Mouse (Mus musculus): ENCODE results near the gene Rad23b. TPM values are rescaled to one million over a fixed set of nuclear protein-coding genes. Genes with fewer than 3 reads are reported as not detected.
"Not testable (repeated sequence)": the region's sequence is repeated elsewhere in the genome, so short reads cannot be mapped to it uniquely, and the experiment has no call there.

Rad23b gene
- 100 to 1,000 TPM; 128 to 135 TPM for total RNA-seq (2021)

- peak; percentile 100 for DNase-seq
- intact Hi-C loops (cut with DNase I): loop anchor here (5.0 kb wide), 1 partner anchor 1717 kb away; the partner anchor contains the start of gene Fsd1l
These were observed at the start of gene Rad23b for GRCm38 (mm10) chr4:55349452-55350218. Rad23b (plus strand) TSS chr4:55350043.

GRCm38 (mm10) chr4:55304121-55304520, 45.7 kb upstream of the Rad23b start:
- DNase-seq: no peak
- intact Hi-C loops (cut with DNase I): no loop called here

- intact Hi-C loops (cut with DNase I): no loop called here
- DNase-seq: no peak
These were observed 43.2 kb upstream of the Rad23b start for GRCm38 (mm10) chr4:55306636-55307035.

GRCm38 (mm10) chr4:55316726-55317125, 33.1 kb upstream of the Rad23b start:
- intact Hi-C loops (cut with DNase I): no loop called here
- DNase-seq: no peak

DNA sequence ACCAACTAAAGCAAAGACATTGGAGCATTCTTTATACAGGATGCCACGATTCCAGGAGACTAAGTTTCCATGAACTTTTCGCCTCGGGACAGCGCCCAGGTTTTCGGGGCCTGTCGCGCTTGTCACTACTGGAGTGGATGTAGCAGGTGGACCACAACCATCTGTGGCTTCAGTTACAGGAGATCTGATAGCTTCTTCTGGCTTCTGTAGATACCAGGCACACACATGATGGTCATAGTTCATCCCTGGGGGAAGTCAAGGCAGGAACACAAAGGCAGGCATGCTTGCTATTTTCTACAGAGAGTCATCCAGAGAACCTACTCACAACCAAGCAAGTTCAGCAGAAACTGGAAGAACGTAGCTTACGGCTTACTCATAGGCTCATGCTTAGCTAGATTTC, 31.5 kb upstream of the Rad23b start:
- intact Hi-C loops (cut with DNase I): not testable (repeated sequence)

DNA sequence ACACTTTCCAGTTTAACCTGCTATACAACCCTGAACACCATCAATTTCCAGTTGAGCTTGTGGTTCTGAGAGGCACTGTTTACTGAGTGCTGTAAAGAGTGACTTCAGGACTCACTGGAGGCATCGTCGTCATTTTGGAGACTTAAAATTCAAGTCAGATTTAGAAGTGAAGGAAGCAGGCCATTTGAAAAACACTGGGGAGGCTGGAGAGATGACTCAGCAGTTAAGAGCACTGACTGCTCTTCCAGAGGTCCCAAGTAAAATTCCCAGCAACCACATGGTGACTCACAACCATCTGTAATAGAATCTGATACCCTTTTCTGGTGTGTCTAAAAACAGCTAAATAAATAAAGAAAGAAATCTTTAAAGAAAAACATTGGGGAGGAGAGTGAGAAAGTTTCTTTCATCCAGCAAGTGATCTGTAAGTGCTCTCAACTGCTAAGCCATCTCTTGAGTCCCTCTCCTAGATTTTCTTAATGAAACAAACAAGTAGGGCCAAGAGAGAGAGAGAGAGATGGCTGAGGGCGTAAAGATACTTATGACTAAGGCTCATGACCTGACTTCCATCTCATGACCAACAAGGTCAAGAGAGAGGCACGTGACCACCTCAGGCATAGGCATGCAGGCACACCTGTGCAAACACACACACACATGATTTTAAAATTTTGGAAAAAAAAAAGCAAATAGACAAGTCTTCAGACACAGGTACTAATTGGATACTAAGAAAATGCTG, 23.9 kb upstream of the Rad23b start:
- intact Hi-C loops (cut with DNase I): no loop called here

More for the DNA sequence above, 31.5 kb upstream of the Rad23b start:
- not testable (repeated sequence) for DNase-seq

DNA sequence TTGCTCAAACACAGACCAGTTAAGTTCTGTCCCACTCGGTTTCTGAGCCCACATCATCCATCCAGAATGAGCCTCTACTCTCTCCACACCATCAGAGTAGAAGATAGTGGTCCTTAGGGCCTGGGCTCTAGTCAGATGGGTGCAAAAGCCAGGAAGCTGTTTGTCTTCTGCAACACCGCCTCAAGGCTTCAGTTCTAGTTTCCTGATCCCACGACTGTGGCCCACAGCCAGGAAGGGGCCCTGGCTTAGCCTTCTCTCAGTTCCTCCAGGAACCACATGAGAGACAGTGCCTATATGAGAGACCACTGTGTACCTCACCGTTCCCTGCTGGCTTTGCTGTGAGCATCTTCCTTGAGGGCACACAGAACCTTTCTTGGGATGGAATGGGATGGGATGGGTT, 22.3 kb upstream of the Rad23b start:
- no peak for DNase-seq
- intact Hi-C loops (cut with DNase I): no loop called here

More for the DNA sequence above, 23.9 kb upstream of the Rad23b start:
- DNase-seq: no peak

DNA sequence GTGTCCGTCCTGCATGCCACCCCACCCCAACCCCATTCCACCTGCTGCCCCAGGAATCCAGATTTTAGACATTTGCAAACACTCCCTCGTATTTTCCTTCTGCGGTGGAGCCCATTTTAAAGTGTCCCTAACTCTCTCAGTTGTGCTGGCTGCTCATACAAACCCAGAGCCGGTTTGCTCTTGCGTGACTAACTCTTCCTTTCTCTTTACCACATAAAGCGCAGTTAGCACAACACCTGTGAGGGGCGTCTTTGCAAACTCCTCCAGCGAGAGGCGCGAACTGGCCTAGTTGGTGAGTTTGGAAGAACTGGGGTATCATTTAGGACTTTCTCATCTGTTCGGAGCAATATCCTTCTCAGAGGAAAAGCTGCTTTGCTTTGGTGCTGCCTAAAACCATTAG, 21.4 kb upstream of the Rad23b start:
- no peak for DNase-seq
- intact Hi-C loops (cut with DNase I): no loop called here

DNA sequence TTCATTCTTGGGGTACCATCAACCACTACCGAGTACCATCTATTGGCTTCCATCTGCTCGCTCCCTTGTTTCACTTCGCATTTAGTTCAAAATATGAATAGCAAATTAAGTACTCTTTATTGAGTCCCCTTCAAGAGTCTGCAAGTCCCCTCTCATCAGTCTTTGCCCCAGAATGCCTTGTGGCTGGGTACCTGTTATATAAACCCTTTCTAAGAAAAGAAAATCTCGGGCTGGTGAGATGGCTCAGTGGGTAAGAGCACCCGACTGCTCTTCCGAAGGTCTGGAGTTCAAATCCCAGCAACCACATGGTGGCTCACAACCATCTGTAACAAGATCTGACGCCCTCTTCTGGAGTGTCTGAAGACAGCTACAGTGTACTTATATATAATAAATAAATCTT, 20.9 kb upstream of the Rad23b start:
- intact Hi-C loops (cut with DNase I): not testable (repeated sequence)

GRCm38 (mm10) chr4:55329621-55330346, 20.1 kb upstream of the Rad23b start:
- intact Hi-C loops (cut with DNase I): no loop called here
- no peak for DNase-seq

More for the DNA sequence above, 20.9 kb upstream of the Rad23b start:
- DNase-seq: not testable (repeated sequence)

GRCm38 (mm10) chr4:55335030-55335770, 14.6 kb upstream of the Rad23b start:
- DNase-seq: no peak
- intact Hi-C loops (cut with DNase I): no loop called here

DNA sequence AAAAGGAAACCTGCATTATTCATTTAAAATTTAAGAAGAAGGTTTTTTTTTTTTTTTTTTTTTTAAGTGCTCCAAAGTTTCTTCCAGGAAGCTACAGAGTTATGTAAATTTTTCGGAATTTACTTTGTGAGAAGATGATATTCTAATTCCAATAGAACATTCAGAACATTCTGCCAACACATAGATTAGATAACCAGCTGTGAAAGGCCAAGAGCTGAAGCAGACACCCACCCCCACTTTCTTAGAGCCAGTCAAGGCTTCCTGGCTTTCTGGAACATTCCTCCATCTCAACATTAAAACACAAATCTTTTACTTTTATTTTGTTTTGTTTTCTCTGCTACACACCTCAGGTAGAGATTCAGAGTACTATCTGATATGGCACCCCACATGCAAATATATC, 10.9 kb upstream of the Rad23b start:
- intact Hi-C loops (cut with DNase I): no loop called here
- DNase-seq: no peak

DNA sequence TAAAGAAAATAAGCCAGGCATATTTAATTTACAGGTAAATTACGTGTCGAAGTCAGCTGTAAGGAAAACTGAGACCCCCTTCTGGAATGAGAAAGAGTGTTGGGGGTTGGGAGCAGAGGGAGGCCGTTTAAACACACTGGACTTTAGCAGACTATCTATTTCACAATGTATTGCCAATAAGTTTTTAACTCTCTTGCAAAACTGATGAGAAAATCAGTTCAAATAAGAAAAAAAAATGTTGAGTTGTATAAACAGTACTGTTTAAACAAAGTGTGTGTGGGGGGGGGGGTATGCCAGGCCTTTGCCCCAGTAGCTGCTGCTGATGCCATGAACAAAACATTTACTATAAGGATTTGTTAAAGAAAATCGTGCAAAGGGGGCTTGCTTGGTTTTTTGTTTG, 10.5 kb upstream of the Rad23b start:
- DNase-seq: no peak
- intact Hi-C loops (cut with DNase I): no loop called here

GRCm38 (mm10) chr4:55341797-55342196, 8.0 kb upstream of the Rad23b start:
- DNase-seq: no peak
- intact Hi-C loops (cut with DNase I): no loop called here

GRCm38 (mm10) chr4:55342602-55343001, 7.2 kb upstream of the Rad23b start:
- no peak for DNase-seq
- intact Hi-C loops (cut with DNase I): no loop called here

- DNase-seq: no peak
- intact Hi-C loops (cut with DNase I): no loop called here
These were observed 6.6 kb upstream of the Rad23b start for GRCm38 (mm10) chr4:55343287-55343686.

GRCm38 (mm10) chr4:55348759-55349451, 938 bp upstream of the Rad23b start:
- no peak for DNase-seq
- intact Hi-C loops (cut with DNase I): no loop called here

DNA sequence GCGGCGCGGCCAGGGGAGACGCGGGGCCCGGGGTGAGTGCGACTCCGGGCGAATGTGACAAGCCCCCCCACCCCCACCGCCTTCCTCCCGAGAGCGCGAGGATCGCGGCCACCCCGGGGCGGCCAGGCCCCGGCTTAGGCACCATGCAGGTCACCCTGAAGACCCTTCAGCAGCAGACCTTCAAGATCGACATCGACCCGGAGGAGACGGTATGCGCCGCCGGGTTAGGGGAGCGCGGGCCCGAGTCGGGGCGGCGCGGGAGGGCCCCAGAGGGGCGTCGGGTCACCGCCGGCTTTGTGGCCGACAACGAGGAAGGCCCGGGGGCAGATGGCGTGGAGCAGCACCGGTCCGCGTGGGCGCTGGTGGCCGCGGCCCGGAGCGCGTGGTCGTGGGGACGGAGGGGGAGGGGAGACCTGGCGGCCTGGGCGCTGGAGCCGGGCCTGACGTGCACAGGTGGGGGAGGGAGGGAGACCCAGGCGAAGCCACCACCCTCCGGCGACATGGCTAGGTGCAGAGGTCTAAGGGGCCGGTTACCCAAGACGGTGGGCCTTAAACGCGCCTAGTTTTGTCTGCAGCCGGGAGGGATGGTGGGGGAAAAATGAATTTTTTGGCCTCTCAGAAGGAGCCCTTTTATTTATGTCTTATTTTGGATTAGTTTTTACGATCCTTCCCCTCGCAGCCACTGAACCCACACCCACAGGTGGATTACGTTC, 532 bp downstream of the Rad23b start:
- DNase-seq: peak; percentile 60 to 62
- intact Hi-C loops (cut with DNase I): loop anchor here (5.0 kb wide), 1 partner anchor 1718 kb away; the partner anchor contains the start of gene Fsd1l

- DNase-seq: no peak
- intact Hi-C loops (cut with DNase I): loop anchor here (5.0 kb wide), 1 partner anchor 1719 kb away; the partner anchor contains the start of gene Fsd1l
These were observed 1.2 kb downstream of the Rad23b start for GRCm38 (mm10) chr4:55351037-55351436.
